Mouse (Mus musculus) lung, adult 2 months (tissue): ENCODE data around the gene Peli3.

Experiments used
- CTCF ChIP-seq: fragments of 200-500 bp; IDR thresholded peaks from 2 replicates; pipeline ENCODE4 v1.5.1; 2011; ENCODE audit warnings: mild to moderate bottlenecking, low read length, control low read depth; ENCODE audit not compliant: insufficient read depth
- POLR2A ChIP-seq: fragments of 200-500 bp; IDR thresholded peaks from 2 replicates; pipeline ENCODE4 v1.6.1; 2011; ENCODE audit warnings: low read depth, mild to moderate bottlenecking, control low read depth, low read length, borderline replicate concordance; ENCODE audit errors: extremely low read depth

DNA sequence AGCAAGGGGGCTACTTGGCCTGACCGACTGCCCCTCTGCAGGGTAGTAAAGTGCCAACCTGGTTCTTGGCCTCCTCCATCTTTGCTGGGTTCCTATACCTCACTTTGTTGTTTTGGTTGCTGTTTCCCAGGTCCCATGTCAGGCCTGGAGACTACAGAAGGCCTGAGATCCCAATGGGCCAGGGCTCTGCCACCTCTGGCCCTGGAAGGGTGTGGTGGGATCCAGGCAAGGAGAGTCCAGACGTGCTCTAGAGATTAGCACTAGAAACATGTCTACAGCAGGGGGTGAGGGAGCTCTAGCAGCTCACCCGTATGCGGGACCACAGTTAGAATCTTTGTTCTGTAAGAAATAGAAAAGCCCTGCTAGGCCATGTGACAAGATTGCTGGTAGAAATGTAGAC lies 59.0 kb downstream of the Peli3 start:
- TF ChIP-seq CTCF: no peak
- TF ChIP-seq POLR2A: no peak
